Mouse (Mus musculus) lung, postnatal 0 days (tissue): ENCODE results near the gene Hes3. TPM values are rescaled to one million over a fixed set of nuclear protein-coding genes. Genes with fewer than 3 reads are reported as not detected.

ENCODE experiments used
- ATAC-seq: fragments of 200-750 bp; cut with Nextera tagmentation; 2 replicates; pipeline ENCODE4 v1.8.0; 2017; ENCODE audit warnings: moderate library complexity
- DNase-seq: peaks from one replicate; pipeline ENCODE4 v3.0.0-alpha.2; 2016; ENCODE audit warnings: low spot score
- H3K27ac ChIP-seq: fragments of 300-500 bp; sonication (generic); 2 replicates; pipeline ENCODE4 v1.5.1; 2014; ENCODE audit warnings: antibody characterized with exemption, mild to moderate bottlenecking, low read length, mixed read lengths
- H3K27me3 ChIP-seq: fragments of 300-500 bp; sonication (generic); replicated peaks from 2 replicates; pipeline ENCODE4 v1.6.1; 2014; ENCODE audit warnings: low read length, mixed read lengths; ENCODE audit not compliant: insufficient read depth
- H3K36me3 ChIP-seq: fragments of 300-500 bp; sonication (generic); 2 replicates; pipeline ENCODE4 v1.6.1; 2014; ENCODE audit warnings: low read length, mixed read lengths; ENCODE audit not compliant: insufficient read depth
- H3K4me1 ChIP-seq: fragments of 300-500 bp; sonication (generic); 2 replicates; pipeline ENCODE4 v1.6.1; 2014; ENCODE audit warnings: antibody characterized with exemption, low read depth, low read length, mixed read lengths; ENCODE audit not compliant: insufficient read depth
- H3K4me2 ChIP-seq: fragments of 300-500 bp; sonication (generic); replicated peaks from 2 replicates; pipeline ENCODE4 v1.6.1; 2014; ENCODE audit warnings: low read depth, mild to moderate bottlenecking, low read length, moderate library complexity, mixed read lengths
- H3K4me3 ChIP-seq: fragments of 300-500 bp; sonication (generic); 2 replicates; pipeline ENCODE4 v1.5.1; 2014; ENCODE audit warnings: low read depth, low read length
- H3K9ac ChIP-seq: fragments of 300-500 bp; sonication (generic); replicated peaks from 2 replicates; pipeline ENCODE4 v1.6.1; 2014; ENCODE audit warnings: low read depth, mild to moderate bottlenecking
- H3K9me3 ChIP-seq: fragments of 300-500 bp; sonication (generic); 2 replicates; pipeline ENCODE4 v1.6.1; 2016; ENCODE audit warnings: low read length, mixed read lengths
- CTCF ChIP-seq: IDR thresholded peaks from 2 replicates; pipeline ENCODE4 v1.5.1; 2016; ENCODE audit warnings: antibody characterized with exemption, mild to moderate bottlenecking
- EP300 ChIP-seq: IDR thresholded peaks from 2 replicates; pipeline ENCODE4 v1.6.1; 2016; ENCODE audit warnings: antibody characterized with exemption, mild to moderate bottlenecking, control low read depth
- WGBS: fragments of 180-500 bp; shearing (Covaris S2); extraction: QIAGEN DNeasy Blood & Tissue Kit; methylation state at CpG from one replicate; pipeline ENCODE4 v1.1.7; 2014; 5-methylcytosine and 5-hydroxymethylcytosine counted together
- polyA plus RNA-seq: library from polyadenylated mRNA; unstranded; fragments of >200 nt; fragmentation: Nextera tagmentation; extraction: Ambion mirVana; gene quantifications from 2 replicates; pipeline ENCODE4 v1.2.1, GENCODE M21; 2015

Hes3 gene
- polyA plus RNA-seq, 1 experiment from 2014 or later, result not detected

GRCm38 (mm10) chr4:152285505-152285904 is 6.0 kb downstream of the Hes3 start:
- H3K27me3 ChIP-seq, result peaks cover 71% of the 10 kb centered on the region
- WGBS, result 2% methylated on average over 10 of the region's 10 CpGs
- DNase-seq (peak; percentile 69), ATAC-seq (no peak)
- H3K36me3 ChIP-seq, result no peaks in the 10 kb centered on the region
- H3K9ac ChIP-seq, result no peak overlapping the region
- H3K4me2 ChIP-seq, result no peak overlapping the region
- H3K4me3 ChIP-seq, result no peak overlapping the region
- no peaks in the 10 kb centered on the region for H3K9me3 ChIP-seq
- peak; percentile 79 for TF ChIP-seq CTCF
- TF ChIP-seq EP300, result no peak
- peaks cover 4% of the 10 kb centered on the region; the same call in 1 of the 2 replicates for H3K4me1 ChIP-seq
- no peak overlapping the region for H3K27ac ChIP-seq

GRCm38 (mm10) chr4:152283186-152283950 is 8.1 kb downstream of the Hes3 start:
- H3K4me3 ChIP-seq, result no peak overlapping the region
- WGBS, result 8% methylated on average over 61 of the region's 70 CpGs
- ATAC-seq, result peak; percentile 89

DNA sequence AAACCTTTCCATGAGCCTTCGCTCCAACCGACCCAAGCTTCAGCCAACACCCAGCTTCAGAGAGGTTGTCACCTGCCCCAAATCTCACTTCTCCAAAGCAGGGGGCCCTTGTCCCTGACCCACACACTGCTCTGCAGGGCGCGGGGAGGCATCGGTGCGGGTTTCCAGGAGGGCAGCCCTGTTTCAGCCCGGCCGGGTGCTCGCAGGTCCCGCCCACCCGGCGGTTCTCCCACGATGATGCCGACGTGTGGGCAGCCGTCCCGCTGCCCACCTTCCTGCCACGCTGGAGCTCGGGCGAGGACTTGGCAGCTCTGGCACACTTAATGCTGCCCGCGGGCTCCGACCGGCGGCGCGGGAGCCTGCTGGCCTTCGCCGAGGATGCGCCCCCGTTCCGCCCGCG is 8.7 kb downstream of the Hes3 start:
- no peak for DNase-seq
- WGBS, result 17% methylated on average over 33 of the region's 34 CpGs
- Histone ChIP-seq H3K4me3 (no peak overlapping the region), H3K4me2 (0 out of 2 replicates have a peak overlapping the region, but pooled peaks have one; percentile 25), H3K27me3 (peaks cover 52% of the 10 kb centered on the region), H3K9me3 (no peaks in the 10 kb centered on the region), H3K9ac (no peak overlapping the region), H3K36me3 (no peaks in the 10 kb centered on the region), H3K4me1 (peaks cover 4% of the 10 kb centered on the region; the same call in 1 of the 2 replicates), H3K27ac (no peak overlapping the region)
- ATAC-seq, result no peak
- no peak for TF ChIP-seq CTCF

More at GRCm38 (mm10) chr4:152283186-152283950, 8.1 kb downstream of the Hes3 start:
- Histone ChIP-seq H3K27me3 (peaks cover 58% of the 10 kb centered on the region), H3K9ac (no peak overlapping the region), H3K36me3 (no peaks in the 10 kb centered on the region), H3K27ac (no peak overlapping the region), H3K4me1 (peaks cover 4% of the 10 kb centered on the region; the same call in 1 of the 2 replicates), H3K4me2 (0 out of 2 replicates have a peak overlapping the region, but pooled peaks have one; percentile 25), H3K9me3 (no peaks in the 10 kb centered on the region)
- TF ChIP-seq EP300 (no peak), CTCF (peak; percentile 98)
- DNase-seq, result peak; percentile 89

- no peaks in the 10 kb centered on the region for H3K9me3 ChIP-seq
- H3K9ac ChIP-seq, result no peak overlapping the region
- H3K4me1 ChIP-seq, result peaks cover 4% of the 10 kb centered on the region; the same call in 1 of the 2 replicates
- H3K27me3 ChIP-seq, result peaks cover 41% of the 10 kb centered on the region
- H3K27ac ChIP-seq, result no peak overlapping the region
- no peaks in the 10 kb centered on the region for H3K36me3 ChIP-seq
- no peak overlapping the region for H3K4me2 ChIP-seq
- no peak for TF ChIP-seq EP300
- no peak for TF ChIP-seq CTCF
- WGBS, result 59% methylated on average over 15 of the region's 15 CpGs
- no peak for DNase-seq
- no peak overlapping the region for H3K4me3 ChIP-seq
- ATAC-seq, result no peak
Measured at GRCm38 (mm10) chr4:152281601-152282000, 9.9 kb downstream of the Hes3 start.

DNA sequence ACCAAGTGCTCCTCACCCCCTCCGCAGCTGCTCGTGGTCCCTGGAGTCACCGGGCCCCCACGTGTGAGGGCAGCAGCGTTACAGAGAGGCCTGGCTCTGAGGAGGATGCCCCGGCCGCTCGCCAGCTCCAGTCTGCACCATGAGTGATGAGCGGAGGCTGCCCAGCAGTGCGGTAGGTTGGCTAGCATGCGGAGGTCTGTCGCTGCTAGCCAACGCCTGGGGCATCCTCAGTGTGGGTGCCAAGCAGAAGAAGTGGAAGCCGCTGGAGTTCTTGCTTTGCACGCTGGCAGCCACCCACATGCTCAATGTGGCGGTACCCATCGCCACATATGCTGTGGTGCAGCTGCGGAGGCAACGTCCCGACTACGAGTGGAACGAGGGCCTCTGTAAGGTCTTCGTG is 12.5 kb downstream of the Hes3 start:
- TF ChIP-seq CTCF, result no peak
- no peak for TF ChIP-seq EP300
- H3K36me3 ChIP-seq, result no peaks in the 10 kb centered on the region
- H3K27ac ChIP-seq, result no peak overlapping the region
- no peak for ATAC-seq
- H3K4me1 ChIP-seq, result peaks cover 4% of the 10 kb centered on the region; the same call in 1 of the 2 replicates
- no peaks in the 10 kb centered on the region for H3K9me3 ChIP-seq
- H3K27me3 ChIP-seq, result peaks cover 30% of the 10 kb centered on the region
- WGBS, result 84% methylated on average over 23 of the region's 23 CpGs
- no peak overlapping the region for H3K4me2 ChIP-seq
- H3K9ac ChIP-seq, result no peak overlapping the region
- no peak overlapping the region for H3K4me3 ChIP-seq
- no peak for DNase-seq

DNA sequence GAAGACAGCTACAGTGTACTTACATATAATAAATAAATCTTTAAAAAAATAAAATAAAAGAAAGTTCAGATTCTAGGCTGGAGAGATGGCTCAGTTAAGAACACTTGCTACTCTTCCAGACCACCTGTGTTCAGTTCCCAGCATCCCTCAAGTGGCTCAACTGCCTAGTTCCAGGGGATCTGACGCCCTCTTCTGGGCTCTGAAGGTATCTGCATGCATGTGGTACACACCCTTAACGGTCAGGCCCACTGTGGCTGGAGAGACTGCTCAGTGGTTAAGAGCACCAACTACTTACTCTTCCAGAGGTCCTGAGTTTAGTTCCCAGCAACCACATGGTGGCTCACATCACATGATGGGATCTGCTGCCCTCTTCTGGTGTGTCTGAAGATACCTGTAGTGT is 13.5 kb downstream of the Hes3 start:
- WGBS, result 63% methylated on average over 2 of the region's 2 CpGs
- Histone ChIP-seq H3K27me3 (peaks cover 21% of the 10 kb centered on the region), H3K9ac (no peak overlapping the region), H3K4me1 (peaks cover 3% of the 10 kb centered on the region; the same call in 1 of the 2 replicates), H3K36me3 (no peaks in the 10 kb centered on the region), H3K4me3 (no peak overlapping the region), H3K4me2 (no peak overlapping the region), H3K27ac (no peak overlapping the region), H3K9me3 (no peaks in the 10 kb centered on the region)
- no peak for DNase-seq
- no peak for ATAC-seq
- TF ChIP-seq EP300 (no peak), CTCF (no peak; the same call in 1 of the 2 replicates)
